Mouse (Mus musculus) cerebellum, adult 9-11 months (tissue): ENCODE data around the gene Fam135a.
"Not testable (repeated sequence)": the region's sequence is repeated elsewhere in the genome, so short reads cannot be mapped to it uniquely, and the experiment has no call there.

Experiments
- DNase-seq: peaks from one replicate; pipeline ENCODE4 v3.0.0; 2022

Fam135a gene

DNA sequence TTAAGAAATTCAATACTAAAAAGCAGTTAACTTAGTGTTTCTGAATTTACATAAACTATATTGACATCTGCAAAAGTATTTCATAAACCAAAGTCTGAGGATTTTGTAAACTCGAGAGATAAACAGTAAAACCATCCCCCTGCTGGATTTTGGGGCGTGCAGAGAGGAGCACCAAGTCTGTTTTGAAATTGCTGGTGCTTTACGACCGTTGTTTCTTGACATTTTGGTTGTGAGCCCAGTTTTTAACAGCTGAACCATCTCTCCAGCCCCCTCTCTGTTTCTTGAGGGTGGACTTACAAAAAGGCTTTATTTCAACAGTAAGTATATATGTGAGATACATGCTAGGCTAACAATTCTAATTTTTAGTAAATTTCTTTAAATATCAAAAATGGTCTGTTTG, 33.4 kb downstream of the Fam135a start:
- DNase-seq = no peak

DNA sequence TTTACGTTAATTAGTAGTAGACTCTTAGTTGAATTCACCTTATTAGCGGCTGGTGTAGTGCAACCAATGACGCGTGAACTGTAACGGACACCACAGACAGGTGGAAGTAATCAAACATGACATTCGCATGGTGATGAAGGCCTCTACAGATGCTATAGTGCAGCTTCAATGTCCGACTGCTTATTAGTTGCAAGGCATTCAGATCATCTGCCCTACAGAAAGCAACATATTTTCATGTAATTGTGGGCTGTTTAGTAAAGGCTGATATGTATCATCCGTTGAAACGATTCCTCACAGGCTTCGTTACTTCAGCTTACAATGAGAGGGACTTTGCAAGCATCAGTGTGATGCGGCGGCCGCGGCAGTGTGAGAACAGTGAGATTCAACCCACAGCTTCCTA, 44.4 kb downstream of the Fam135a start:
- no peak for DNase-seq

DNA sequence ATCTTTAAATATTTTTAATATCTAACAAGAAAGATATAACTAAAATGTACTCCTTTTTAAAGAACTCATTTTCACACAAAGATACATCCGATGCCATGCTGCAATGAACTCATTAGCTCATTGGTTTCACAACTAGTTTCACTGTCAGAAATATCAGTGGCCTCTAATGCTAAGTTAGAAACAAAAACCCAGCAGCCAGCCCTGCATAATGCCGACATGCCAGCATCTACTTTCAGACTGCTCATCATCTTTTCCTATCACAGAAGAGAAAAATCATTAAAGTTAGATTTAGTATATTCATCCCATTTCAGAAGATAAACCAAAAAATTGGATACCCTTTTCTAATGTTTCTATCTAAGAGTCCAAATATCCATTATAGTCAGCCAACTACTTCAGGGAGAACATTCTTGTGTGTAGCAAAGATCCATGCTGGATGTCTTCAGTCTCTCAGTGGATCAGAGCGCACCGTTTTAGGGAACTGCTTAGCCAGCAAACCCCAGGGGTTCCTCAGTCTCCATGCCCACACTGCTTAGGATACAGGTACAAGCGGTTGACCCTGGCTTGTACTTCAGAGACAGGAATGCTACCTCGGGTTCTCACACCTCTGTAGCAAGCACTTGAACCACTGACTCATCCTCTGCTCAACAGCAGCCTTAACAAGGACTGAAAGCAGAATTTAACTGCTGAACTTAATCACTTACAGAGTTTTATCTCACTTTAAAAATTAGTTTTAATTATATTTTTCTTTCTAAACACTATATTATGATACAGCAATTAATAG, 53.2 kb downstream of the Fam135a start:
- DNase-seq = no peak

DNA sequence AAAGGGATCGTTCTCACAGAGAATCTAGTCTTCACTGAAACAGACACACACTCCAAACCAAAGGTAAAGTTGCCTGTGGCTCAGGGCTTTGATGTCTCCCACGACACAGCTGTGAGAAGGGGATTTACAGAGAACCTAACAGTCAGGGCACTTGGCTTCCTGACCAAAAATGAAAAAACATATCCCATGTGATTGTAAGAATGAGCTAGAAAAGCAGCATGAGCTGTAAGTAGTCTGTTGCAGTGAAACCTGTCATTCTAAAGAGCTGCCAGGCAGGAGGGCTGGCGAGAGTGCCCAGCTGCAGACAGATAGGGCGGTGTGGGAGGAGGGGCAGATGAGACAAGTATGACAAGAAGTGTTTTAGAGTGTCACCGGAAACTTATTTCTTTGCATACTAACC, 54.5 kb downstream of the Fam135a start:
- DNase-seq = no peak

DNA sequence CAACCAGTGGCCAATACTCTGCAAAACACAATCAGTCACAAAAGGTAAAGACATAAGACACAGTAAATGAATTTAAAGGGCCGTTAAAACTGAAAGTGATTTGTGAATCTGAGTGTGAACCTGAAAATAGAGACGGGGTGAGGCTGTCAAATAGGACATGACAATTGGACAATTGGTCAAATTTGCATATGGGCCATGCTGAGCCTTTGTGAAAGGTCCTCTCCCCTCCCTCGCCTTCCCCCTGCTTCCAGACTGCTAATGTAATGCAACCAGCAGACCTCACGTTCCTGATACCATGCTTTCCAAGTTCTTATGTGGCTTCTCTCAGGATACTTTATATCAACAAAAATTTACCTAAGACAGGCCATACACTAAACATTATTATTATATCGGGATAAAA, 57.1 kb downstream of the Fam135a start:
- no peak for DNase-seq

DNA sequence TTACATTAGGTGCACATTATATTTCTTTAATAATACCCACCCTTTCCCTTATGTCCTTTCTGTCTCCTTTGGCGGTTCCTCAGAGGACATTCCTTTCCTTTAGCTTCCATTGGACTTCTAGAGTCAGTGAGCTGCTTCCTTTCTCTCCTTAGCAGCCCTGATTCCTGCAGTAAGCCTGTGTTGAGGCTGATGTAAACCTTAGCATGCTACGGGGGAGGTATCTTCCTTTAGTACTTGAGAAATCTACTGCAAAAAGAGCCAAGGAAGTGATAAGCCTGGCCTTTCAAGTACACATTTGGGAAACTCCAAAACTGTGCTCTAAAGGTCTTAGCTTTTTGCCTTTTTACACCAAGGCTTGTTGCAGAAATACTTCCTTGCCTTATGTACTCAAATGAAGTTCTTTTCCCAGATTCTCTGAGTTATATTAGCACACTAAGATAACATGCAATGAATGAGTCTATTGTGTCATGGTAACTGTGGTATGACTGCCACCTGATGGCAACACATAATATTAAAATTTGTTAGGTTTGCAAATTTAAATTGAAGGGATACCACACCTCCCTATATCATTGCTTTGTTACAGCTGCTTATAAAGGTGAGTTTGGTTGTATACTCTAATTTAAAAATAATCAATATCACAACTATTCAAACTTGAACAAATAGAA, 66.2 kb downstream of the Fam135a start:
- no peak for DNase-seq

DNA sequence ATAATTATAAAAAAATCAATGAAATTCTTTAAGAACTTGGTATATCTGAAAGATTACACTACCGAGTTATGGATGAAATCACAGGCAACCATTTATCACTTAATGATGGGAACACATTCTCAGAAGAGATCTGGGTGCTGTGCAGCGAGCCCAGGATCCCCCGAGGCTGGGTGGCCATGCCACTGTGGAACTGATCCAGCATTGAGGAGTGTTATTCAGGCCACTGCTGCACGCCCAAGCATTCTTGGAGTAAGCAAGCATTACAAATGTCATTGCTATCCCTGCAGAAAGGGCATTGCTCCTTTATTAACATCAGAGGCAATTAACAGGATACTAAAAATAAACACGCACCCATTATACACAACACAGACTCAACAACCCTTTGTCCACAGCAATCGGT, 89.3 kb downstream of the Fam135a start:
- DNase-seq = no peak

DNA sequence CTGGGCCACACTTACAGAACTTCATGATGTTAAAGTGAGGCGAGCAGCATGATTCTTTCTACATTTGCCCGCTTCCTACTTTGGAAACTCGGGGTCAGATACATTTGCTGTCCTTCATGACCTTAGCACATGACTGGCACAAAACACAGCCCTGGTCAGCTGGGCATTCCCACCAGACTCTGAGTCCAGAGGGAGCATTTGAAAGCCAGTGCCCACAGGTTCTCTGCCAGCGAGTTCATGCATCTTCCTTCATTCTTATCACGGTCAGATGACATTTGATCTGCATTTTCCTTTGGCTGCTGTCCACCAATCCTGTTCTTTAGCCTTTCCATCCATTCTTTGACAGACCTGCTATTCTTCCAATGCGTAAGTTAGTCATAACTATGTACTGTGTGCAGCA, 90.1 kb downstream of the Fam135a start:
- DNase-seq = no peak

DNA sequence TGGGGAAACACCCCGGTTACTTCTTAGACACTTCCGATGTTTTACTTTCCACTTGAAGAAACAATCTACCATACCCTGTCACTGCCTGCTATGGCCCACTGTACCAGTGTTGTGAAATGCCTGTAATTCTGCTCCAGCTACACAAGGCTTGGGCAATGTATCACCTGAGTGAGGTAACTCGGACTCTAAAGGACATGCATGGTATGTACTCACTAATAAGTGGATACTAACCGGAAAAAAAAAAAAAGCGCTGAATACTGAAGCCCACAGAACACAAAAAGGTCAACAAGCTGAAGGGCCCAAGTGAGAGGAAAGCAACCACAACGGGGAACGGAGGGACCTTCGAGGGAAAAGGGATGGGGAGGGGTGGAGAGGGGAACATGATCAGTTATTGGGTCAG, 92.5 kb downstream of the Fam135a start:
- no peak for DNase-seq

DNA sequence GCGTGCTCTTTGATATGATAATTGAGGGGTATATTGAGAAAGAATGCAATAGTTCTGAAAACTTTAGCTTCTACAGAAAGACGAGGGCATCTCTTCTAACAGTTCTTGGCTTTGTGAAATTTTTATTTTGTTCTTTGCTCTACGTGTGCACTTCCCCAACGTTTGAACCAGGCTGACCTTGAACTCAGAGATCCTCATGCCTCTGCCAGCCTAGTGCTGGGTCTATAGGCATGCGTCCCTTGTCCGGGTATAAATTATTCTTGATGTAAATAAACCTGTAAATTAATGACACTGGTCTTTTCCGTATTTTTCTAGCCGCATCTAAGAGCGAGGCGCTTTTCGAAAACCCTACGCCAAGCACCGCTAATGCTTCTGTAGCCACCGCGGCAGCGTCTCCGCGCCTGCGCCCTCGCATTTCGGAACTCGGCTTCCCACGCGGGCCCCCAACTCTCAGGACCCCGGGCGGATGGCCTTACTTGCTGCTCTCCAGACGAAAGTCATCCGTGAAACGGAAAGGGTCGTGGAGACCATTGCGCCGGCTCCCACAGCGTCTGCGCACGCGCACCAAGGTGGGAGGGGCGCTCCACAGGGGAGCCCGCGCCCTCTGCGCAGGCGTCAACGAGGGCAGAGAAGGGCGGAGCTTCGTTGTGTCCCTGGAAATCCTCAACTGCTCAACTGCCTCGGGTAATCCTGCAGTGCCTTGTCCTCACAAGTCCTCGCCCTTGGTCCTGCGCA, 94.9 kb downstream of the Fam135a start, which contains the start of gene Sdhaf4:
Gene Sdhaf4, minus strand, starts transcription at position 587 of the 735 bp plus-strand sequence.
- DNase-seq = peak; percentile 91

DNA sequence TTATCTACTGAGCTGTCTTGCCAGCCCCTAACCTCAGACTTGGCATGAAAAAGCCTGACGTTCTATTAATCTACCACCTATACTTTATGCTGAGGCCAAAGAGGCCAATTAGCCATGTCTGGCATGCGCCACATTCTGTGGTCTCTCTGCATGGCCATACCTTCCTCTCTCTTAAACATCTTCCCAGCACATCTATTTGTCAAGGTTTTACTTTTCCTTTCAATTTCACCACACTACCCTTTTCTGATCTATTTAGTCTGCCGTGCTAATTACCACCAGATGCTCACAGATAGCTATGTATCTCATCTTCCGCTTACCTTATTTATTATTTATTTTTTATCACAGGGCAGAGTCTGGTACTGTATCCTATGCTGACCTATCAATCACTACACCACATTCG, 100.8 kb downstream of the Fam135a start:
- no peak for DNase-seq

DNA sequence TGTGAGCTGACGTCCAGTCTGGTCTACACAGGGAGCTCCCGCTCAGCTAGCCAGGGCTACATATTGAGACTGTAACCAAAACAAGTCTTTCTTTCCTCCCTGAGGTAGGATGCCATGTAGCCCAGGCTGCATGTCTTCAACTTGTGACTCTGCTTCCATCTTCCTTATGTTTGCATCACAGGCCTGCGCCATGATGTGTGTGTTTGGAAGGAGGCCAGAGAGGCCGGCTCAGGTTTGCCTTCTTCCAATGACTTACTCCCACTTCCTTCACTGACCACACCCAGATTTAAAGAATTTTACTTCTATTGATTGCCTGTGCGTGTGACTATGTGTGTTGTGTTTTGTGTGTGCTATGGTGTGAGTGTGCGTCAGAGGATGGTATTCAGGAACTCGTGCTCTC, 101.3 kb downstream of the Fam135a start:
- DNase-seq = no peak

DNA sequence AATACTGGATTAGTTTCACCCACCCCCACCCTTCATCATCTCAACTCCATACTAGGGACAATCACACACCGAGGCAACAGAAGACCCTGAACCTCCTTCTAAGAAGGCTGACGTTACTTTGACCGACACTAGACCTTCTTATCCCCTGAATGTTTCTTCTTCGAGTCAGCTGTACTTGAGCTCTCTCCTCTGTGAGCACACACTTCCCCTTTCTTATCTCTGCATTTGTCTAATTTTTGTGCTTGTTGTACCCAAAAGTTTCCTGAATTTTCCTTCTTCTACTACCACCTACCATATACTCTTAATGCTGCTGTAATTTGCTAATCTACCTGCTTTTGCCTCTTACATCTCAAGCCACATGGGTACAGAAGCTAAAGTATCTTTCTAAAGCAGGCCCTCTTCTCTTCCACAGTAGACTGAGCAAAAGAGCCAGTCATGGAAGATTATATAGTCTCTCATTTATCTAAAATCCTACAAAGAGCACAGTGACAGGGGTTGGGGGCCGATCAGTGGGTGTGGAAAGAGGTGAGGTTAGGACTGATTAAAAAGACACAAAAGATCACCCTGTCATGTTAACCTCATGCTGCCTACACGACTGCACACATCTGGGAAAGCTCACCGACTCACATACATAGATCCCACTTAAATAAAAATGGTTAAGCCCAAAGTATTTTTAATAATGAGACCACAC, 101.9 kb downstream of the Fam135a start:
- DNase-seq = no peak

DNA sequence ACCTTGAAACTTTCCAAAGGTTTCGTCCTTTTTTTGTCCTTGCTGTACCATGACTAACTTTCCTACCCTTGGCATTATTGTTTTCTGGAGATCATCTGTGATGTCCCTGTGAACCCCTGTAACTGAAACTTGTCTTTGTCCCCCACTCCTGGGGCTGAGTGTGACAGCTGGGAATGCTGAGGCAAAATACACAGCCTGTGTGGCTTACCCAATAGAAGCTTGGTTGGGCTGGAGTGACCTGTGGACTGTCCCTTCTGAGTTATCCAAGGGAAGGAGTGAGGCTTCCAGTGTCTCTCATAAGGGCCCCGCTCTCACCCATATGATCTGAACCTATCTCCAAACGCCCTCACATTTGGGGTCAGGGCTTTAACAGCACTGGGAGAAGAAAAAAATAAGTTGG, 102.6 kb downstream of the Fam135a start:
- no peak for DNase-seq

DNA sequence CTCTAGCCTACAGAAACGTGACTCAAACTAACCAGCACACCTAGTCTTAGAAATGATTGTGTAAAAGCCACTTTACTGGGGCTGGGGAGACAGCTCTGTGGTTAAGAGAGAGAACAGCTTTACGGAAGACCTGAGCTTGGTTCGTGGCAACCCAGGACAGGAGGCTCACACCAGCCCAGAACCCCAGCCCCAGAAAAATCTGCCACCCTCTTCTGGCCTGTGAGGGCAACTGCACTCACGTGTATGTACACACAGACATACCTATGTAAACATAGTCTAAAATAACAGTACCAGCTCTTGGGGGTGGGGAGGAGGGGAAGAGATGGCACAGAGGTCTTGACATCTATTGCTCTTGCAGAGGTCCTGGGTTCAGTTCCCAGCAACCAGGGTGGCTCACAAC, 104.7 kb downstream of the Fam135a start:
- no peak for DNase-seq

DNA sequence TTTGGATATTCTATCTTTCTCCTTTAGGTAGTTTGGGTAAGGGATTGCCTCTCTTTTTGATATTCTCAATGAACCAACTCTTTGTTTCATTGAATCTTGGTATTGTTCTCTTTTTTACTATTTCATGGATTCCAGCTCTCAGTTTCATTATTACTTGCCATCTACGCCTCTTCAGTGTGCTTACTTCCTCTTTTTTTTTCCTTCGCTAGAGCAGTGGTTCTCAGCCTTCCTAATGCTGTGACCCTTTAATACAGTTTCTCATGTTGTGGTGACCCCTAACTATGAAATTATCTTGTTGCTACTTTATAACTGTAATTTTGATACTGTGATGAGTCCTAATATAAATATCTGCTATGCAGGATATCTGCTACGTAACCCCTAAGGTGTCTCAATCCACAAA, 117.0 kb downstream of the Fam135a start:
- no peak for DNase-seq

DNA sequence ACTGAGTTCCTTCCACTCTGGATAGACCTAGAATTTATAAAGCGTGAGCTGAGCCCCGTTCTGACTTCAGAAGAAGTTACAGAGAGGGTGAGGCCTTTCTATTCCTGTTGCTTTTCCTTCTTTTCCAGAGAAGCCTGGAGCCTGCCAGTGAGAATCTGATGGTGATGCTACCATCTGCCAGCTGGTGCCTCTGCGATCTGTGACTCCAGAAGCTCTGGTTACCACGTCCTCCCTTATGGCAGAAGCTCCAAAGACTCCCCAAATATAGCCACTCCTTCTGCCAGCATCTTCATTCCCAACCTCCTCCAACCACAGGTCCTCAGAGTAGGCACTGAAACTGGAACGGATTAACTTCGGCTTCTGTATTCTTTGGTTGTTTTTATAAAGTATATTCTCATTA, 121.9 kb downstream of the Fam135a start:
- DNase-seq = no peak

DNA sequence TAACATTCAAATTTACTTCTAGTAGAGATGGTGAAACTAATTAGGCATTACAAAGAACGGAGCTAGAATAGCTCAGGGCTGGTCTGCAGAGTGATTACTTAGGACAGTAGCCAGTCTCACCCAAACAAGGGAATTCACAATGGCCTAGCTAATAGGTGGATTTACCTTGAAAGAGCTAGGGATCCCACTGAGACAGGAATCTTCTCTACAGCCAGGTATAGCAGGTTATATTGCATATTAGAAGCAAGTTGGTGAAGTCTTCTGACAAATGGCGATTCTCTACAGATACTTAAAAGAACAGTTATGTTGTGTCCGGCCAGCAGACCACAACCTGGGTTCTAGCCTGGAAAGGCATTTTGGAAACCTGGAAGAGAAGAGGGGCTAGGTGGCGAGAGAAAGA, 129.0 kb downstream of the Fam135a start:
- not testable (repeated sequence) for DNase-seq

DNA sequence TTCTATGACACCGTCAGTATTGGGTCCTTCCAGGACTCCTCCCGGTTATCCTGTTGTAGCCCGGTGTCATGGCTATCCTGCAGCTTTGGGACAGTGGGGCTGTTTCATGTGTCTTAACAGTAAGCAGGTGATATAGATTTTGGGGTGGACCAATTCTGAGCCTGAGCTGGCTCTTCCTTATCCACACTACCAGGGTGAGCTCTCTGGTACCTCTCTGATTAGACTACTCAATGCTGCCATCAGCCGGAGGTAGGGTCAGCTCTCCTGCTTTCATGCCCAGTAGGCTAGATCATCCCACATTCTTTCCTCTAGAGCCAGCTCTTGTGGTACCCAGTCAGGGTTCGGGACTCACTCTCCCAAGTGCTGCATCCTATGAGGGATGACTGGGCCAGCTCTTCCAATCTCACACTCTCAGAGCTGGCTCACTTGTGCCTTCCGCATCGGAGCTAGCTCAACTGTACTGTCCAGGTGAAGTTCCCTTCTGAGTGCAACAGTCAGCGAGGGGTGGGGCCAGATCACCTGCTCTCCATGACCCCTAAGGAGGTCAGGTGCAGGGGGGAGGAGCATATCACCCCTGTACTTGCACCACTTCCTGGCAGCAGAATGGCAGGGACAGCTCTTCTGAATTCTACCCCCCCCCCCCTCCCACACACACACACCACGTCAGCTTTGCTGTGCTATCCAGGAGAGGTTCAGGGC, 132.0 kb downstream of the Fam135a start:
- DNase-seq = no peak

DNA sequence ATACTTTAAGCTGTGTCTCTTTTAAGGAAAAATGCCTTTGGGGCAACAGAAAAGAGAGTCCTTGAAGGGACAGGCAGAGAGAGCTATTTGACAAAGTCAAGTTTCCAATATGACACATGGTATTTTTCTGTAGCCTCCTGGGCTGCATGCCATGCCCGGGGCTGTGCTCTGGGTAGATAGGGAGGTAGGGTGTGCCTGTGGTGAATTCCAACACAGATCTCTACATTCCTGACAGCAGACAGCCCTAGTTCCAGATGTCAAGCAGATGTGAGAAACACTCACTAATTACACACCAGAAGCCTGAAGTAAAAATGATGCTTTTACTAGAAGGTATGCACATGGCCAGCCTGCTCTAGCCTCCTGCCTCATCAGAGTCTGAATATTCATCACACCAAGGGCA, 133.9 kb downstream of the Fam135a start:
- DNase-seq = no peak
